14 mouse cellular contexts compared by ENCODE assay signal in genomic region chr13:109689176-109689575, GRCm38 (mm10).
"Had no signal": no experiment of that assay in that cellular context is flagged by ENCODE, and none has a peak within 500 bp of the region (broad histone marks: within the 10 kb centered on the region; RNA-seq: fewer than 3 reads in every experiment).

No protein-coding gene starts in this region.

- H3K27ac ChIP-seq: limb, embryonic 13.5 days; midbrain, embryonic 12.5 days; stomach, postnatal 0 days had no signal

- H3K9me3 ChIP-seq: limb, embryonic 13.5 days; midbrain, embryonic 12.5 days had no signal

- H3K27me3 ChIP-seq: limb, embryonic 13.5 days; midbrain, embryonic 12.5 days had no signal

- H3K4me2 ChIP-seq: limb, embryonic 13.5 days; midbrain, embryonic 12.5 days had no signal

- DNase-seq: kidney, adult 11 months; kidney, adult 9 months; kidney, postnatal 25 days; layer of hippocampus, adult 9-11 months; layer of hippocampus, postnatal 36 days; left cerebral cortex, postnatal 4 days; lung, adult 18-20 months; right cerebral cortex, postnatal 14 days; thymus, adult 18-20 months; thymus, postnatal 25 days had no signal

- ATAC-seq: midbrain, embryonic 16.5 days had no signal

- H3K4me3 ChIP-seq: limb, embryonic 13.5 days; midbrain, embryonic 12.5 days had no signal

- H3K4me1 ChIP-seq: midbrain, embryonic 12.5 days had no signal

- H3K36me3 ChIP-seq: limb, embryonic 13.5 days; midbrain, embryonic 12.5 days had no signal

- H3K9ac ChIP-seq: limb, embryonic 13.5 days; midbrain, embryonic 12.5 days had no signal
